Mouse (Mus musculus): ENCODE measurements around the gene Hlcs.
A peak's percentile ranks its signal among the peaks of the same experiment; 100 is the strongest.

The Hlcs gene

GRCm38 (mm10) chr16:94246058-94246784 is 67.2 kb downstream of the Hlcs start:
- peak; percentile 82 for DNase-seq (ENCODE audit: low read depth, low spot score)

DNA sequence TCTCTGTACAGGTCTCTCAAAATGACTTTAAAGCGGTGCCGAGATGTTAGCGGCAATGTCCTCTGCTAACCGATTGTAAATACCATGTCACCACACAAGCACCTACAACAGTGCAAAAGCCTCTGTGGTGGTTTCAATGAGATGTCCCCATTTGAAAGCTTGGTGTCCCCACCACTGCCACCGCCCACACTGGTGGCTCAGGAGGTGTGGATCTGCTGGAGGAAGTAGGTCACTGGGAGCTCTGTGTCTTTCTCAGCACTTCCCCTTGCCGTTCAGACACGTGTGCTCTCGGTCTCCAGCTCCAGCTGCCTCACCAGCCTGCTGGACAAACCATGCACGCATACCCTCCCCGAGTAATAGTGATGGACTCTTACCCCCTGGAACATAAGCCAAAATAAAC is 72.2 kb downstream of the Hlcs start:
- DNase-seq (ENCODE audit: low read depth, low spot score): no peak

DNA sequence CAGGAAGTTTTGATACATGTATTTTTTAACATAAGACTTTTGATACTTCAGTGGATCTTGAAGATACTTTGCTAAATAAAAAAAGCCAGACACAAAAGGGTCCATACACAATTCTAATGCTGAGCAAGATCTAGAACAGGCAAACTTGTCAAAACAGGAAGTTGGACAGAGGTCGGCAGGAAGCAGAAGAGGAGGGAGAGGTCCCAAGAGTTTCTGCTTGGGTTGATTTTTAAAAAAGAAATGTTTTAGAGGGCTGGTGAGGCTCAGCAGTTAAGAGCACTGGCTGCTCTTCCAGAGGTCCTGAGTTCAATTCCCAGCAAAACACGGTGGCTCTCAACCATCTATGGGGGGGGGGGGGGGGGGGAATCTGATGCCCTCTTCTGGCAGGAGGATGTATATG is 73.2 kb downstream of the Hlcs start:
- DNase-seq (ENCODE audit: low read depth, low spot score): no peak

- DNase-seq (ENCODE audit: low read depth, low spot score): no peak
Measured at GRCm38 (mm10) chr16:94239567-94239966, 73.8 kb downstream of the Hlcs start.

DNA sequence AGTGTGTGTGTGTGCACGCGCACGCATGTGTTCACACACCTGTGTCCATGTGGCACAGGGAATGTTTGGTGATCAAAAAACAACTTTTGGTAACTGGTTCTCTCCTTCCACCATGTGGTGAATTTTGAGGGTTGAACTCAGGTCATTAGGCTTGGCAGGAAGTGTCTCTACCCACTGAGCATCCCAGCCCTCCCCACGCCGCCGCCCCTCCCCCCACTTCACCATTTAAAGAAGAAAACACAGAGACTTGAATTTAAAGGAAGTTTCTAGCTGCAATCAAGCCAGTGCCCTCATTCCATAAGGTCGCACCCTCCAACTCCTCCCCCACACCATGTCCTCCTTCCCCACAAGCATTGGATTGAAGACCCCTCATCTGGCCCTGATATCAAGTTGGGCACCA is 74.2 kb downstream of the Hlcs start:
- no peak for DNase-seq (ENCODE audit: low read depth, low spot score)

DNA sequence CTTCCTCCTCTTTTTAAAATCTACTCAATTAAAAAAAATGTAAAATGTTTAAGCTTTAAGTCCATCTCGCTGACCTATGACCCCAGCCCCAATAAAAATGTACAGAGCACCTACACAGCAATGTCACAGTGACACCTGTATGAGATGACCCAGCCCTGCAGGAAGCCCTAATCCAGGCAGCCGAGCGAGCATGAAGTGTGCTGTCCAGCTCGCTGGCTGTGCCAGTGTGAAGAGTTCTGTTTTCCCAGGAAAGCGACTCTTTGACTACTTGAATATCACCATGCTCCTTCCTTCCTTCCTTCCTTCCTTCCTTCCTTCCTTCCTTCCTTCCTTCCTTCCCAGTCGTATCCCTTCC is 76.3 kb downstream of the Hlcs start:
- no peak for DNase-seq (ENCODE audit: low read depth, low spot score)

DNA sequence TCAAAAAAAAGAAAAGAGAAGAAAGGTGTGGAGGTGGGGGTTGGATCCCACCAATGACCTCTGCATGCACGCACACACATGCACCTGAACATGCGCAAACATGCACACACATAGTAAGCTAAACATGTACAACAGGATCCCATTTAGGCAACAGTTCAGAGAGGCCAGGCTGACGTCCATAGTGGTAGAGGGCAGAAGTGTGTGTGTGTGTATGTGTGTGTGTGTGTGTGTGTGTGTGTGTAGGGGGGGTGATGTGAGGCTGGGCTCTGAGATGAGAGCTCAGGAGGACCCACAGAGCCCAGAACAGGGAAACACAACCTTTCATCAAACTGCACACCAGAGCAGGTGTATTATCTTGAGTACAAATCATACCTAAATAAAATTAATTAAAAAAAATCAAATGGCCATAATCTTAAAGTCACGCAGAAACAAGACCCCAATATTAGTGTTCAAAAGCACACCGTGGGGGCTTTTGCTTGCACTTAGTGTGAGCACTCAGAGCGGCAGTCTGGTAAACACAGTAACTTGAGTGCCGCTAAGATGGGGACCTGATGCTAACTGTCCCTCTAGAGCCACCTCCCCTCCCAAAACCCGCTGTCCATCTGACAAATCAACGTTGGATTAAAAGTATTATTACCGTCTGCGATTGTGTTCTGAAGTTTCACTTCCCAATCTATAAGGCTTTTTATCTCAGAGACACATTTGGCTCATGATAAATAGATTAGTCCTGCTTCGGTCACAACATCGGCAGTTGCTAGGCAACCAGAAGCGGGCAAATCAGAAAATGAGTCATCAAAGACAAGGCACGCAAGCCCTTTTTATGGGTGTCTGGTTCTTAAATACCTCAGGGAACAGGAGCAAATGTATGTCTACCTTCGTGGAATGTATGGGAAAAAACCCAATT is 76.9 kb downstream of the Hlcs start:
- DNase-seq (ENCODE audit: low read depth, low spot score): peak; percentile 63

GRCm38 (mm10) chr16:94235718-94236117 is 77.7 kb downstream of the Hlcs start:
- DNase-seq (ENCODE audit: low read depth, low spot score): no peak

DNA sequence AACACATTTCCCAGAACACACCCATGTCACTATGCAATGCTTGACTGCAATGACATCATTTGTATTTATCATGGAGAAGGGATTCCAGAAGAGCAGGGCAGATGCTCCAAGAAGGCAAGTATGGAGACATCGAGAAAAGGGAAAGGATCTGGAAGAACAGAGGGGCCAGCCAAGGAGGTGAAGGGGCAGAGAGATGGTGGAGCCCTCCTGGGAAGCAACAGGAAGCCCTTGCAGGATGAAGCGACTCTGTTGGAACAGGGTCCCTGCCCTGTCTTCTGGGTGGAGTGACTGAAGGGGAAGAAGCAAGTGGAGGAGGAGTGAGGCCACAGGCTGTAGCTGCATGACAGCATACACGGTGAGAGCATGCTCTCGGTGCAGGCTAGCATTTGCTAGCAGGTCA is 79.2 kb downstream of the Hlcs start:
- no peak for DNase-seq (ENCODE audit: low read depth, low spot score)

DNA sequence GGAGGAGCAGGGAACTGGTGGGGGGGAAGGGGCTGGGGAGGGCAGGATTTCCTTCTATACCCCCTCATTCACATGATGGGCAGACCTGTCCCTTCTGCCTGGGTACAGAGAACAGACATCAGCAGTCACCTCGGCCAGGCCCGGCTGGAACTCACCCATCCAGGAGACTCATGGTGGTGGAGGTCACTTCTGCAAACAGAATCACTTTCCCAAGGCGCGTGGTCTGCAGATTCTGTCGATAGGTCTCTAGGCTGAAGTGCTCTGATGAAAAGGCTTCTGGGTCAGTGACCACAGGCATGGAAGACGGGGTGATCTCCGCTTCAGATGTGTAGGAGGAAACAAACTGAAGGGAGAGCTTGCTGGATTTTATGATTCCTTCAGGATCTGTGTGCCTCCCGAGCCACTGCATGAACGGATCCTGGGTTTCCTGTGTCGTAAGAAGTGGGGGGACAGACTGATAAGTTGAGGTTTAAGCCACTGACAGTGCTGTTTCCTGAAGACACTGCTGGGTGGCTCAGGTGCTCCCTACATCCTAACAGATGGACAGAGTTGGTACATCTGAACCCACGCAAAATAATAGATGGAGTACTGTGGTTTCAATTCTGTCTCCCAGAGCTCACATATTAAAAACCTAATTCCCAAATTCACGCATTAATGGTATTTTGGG is 82.3 kb downstream of the Hlcs start:
- DNase-seq (ENCODE audit: low read depth, low spot score): no peak

GRCm38 (mm10) chr16:94230499-94230898 is 82.9 kb downstream of the Hlcs start:
- no peak for DNase-seq (ENCODE audit: low read depth, low spot score)

GRCm38 (mm10) chr16:94229890-94230289 is 83.5 kb downstream of the Hlcs start:
- DNase-seq (ENCODE audit: low read depth, low spot score): no peak

DNA sequence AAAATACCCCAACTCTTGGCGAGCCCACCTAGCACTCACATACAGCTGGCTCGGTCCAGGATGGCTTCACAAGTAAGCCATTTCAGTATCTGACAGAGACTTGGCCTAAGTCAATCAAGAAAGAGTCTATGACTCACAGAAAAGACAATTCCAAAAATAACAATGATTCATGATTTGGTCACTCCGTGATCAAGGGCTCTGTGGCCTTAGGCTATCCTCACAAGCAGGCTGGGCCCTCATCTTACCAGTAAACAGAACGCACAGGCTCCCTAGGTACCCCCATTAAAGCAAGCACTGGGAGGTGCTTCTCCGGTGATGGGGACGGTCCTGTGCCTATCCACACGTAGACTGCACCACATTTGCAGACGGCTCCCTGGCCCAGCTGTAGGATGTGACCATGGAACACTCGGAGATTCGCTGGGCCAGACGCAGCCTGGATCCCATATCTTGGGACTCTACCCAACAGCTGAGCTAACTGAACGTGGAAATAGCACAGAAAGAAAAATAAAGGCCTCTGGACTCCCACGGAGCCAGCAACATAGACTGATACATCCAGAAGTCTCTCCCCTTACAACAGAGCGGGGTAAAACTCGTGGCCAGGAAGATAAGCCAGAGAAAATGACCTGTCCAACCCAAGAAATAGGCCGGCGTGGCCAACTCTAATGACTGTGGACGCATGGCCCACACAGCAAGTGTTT is 84.4 kb downstream of the Hlcs start:
- no peak for DNase-seq (ENCODE audit: low read depth, low spot score)

DNA sequence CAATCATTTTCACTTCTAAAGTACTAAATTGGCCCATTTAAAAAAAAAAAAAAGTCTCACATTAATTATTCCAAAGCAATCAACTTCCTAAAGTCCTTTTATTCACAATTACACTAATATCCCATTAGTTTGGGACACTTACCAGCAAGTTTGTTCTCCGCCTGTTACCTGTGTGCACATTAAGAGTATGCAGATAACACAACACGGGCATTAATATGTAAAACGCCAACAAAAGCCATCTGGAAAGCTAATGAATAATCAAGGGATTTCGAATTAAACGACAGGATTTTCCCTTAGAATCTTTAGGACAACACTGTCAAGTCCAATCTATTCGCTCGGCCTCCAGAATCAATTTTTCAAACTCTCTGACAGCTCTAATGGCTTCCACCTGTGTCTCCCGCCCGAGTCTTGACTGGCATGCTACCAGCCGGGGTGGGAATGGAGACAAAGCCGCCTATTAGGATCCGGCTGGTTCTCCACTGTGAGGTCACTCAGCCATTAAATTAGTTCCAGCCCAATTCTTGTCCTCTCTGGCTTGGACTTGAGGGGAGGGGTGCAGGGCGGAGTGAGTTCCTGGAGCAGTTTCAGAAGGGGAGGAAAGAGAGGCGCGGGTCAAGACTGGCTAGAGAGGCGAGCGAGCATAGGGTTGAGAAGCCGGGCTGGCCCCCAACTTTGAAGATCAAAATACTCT is 85.9 kb downstream of the Hlcs start:
- peak; percentile 90 for DNase-seq (ENCODE audit: low read depth, low spot score)

DNA sequence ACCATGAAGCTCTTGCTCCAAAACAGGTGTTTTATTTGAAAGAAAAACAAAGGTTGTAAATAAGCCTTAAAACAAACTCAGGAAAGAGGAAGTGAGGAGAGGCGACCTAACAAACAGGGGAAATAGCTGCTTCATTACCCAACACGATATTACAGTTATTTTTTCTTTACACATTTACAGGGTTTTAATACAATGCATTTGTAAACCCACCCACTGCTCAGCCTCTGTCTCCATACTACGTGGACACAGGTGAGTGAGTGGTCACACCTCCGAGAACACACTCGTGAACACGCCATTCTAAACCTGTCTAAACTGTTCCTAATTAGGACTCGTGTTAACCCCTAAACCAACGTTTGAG is 90.0 kb downstream of the Hlcs start:
- DNase-seq (ENCODE audit: low read depth, low spot score): no peak

- DNase-seq (ENCODE audit: low read depth, low spot score): no peak
Measured at GRCm38 (mm10) chr16:94222646-94223362, 90.6 kb downstream of the Hlcs start.

- DNase-seq (ENCODE audit: low read depth, low spot score): peak; percentile 39
Measured at GRCm38 (mm10) chr16:94210689-94211357, 102.5 kb downstream of the Hlcs start.

- no peak for DNase-seq (ENCODE audit: low read depth, low spot score)
Measured at GRCm38 (mm10) chr16:94209626-94210025, 103.7 kb downstream of the Hlcs start.

DNA sequence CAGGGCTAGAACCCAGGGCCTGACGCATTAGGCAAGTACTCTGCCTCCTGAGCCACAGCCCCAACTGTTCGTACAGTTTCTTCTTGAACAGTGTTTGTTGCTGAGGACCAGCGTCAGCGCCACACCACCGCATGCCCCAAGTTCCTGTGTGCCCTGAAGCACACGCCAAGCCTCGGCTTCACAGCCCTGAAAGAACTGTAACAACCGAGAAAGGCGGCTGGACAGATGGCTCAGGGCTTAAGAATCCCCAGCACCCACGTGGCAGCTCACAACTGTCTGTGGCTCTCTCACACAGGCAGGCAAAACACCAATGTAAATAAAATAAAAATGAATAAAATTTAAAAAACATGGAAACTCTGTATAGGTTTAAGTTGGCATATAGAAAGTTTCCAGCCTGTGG is 104.5 kb downstream of the Hlcs start:
- no peak for DNase-seq (ENCODE audit: low read depth, low spot score)

DNA sequence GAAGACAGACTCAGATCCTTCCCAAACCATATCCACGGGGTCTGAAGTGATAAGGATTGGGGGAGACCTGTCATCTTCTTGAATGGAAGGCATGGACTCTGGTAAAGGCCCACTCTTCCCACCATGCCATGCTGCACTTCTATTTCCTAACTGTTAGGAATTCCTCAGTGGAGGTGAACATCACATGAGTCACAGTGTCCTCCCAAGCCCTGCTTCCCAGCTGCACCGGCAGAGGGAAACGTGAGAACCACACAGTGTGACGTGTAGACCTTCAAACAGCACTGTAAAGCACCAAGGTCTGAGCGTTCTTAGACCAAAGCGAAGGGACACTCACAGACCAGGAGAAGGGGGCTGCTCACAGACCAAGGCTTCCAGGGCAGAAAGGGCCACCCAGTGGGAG is 105.2 kb downstream of the Hlcs start:
- DNase-seq (ENCODE audit: low read depth, low spot score): no peak
